Mouse (Mus musculus) embryonic fibroblast, embryonic 13.5 days (primary cell): ENCODE data around the gene Hoxa4.

ENCODE experiments used
- CTCF ChIP-seq: IDR thresholded peaks from 2 replicates; pipeline ENCODE4 v1.5.1; 2011; ENCODE audit warnings: mild to moderate bottlenecking, control low read depth, low read length, moderate library complexity, borderline replicate concordance; ENCODE audit not compliant: insufficient read depth
- POLR2A ChIP-seq: IDR thresholded peaks from 2 replicates; pipeline ENCODE4 v1.6.1; 2011; ENCODE audit warnings: low read depth, mild to moderate bottlenecking, control low read depth, low read length, moderate library complexity

DNA sequence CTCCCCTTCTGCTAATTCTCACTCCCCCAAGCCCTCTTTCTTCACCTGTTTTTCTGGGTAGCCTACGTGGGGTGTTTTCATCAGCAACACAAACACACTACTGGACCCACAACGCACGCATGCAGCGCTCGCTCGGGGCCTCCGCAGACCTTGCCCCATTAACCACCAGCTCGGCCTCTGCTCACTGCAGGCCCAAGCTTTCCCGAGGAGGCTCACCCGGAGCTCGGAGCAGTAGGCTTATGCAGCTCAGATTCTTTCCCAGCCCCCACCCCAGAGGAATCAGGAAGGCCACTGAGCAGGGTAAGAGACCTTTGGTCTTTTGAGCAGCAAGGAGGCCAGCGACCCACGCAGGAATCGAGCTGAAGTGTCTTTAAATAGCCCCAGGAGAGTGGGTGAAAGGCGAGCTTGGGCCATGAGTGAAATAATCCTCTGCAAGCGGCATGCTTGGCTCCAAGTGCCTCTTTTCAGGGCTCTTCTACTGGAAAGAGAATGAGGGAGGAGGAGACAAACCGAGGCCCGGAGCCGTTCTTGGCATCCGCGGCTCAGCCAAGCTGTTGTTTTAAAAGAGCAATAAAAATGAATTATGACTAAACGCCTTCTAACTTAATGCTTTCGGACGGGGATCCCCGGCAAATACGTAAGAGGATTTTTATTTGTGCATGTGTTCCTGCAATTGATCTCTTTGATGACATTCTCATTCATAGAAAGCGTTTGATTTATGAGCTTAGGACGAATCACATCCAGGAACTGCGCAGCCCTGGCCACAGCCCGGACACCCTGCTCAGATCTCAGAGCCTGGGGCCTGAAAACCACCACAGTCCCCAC is 30.8 kb downstream of the Hoxa4 start:
- TF ChIP-seq CTCF (no peak), POLR2A (0 out of 2 replicates have a peak, but pooled peaks have one; percentile 31)
